Mouse (Mus musculus): ENCODE measurements around the gene Helz. TPM values are rescaled to one million over a fixed set of nuclear protein-coding genes. Genes with fewer than 3 reads are reported as not detected.

Helz gene
- polyA plus RNA-seq, 1 experiment from 2014 or later, result 19.5 TPM

DNA sequence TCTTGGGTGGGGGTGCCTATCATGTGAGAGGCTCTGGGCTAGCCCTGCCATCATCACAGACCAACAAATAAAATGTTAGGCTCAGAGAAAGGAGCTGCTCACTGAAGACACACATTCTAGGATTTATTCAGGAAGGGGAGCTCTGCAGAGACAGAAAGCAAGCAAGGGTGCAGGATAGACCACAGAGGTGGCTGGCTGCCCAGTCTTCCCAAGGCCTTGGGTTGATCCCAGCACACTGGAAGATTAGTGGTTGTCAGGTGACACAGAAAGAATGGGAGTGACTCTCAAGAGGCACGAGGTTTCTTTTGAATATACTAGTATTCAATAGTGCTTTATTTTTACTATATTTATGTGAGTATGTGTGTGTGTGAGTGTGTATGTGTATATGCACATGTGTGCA is 26.6 kb upstream of the Helz start:
- WGBS, result 70% methylated on average over 1 of the region's 1 CpGs
- Histone ChIP-seq H3K36me3 (no peaks in the 10 kb centered on the region), H3K4me2 (replicated peaks) (no peak overlapping the region), H3K4me3 (replicated peaks) (no peak overlapping the region), H3K27ac (replicated peaks) (no peak overlapping the region), H3K9ac (no peak overlapping the region), H3K9me3 (replicated peaks) (no peaks in the 10 kb centered on the region), H3K4me1 (no peaks in the 10 kb centered on the region), H3K27me3 (no peaks in the 10 kb centered on the region)
- ATAC-seq (ENCODE audit: insufficient number of reproducible peaks, low FRiP score, low TSS enrichment, low read depth), result no peak

- Histone ChIP-seq H3K4me2 (replicated peaks) (no peak overlapping the region), H3K27me3 (no peaks in the 10 kb centered on the region), H3K36me3 (no peaks in the 10 kb centered on the region), H3K9me3 (replicated peaks) (no peaks in the 10 kb centered on the region), H3K9ac (no peak overlapping the region), H3K4me1 (no peaks in the 10 kb centered on the region), H3K4me3 (replicated peaks) (no peak overlapping the region), H3K27ac (replicated peaks) (no peak overlapping the region)
- WGBS, result 74% methylated on average over 1 of the region's 1 CpGs
- no peak for ATAC-seq (ENCODE audit: insufficient number of reproducible peaks, low FRiP score, low TSS enrichment, low read depth)
Measured at GRCm38 (mm10) chr11:107524966-107525365, 22.8 kb upstream of the Helz start.

DNA sequence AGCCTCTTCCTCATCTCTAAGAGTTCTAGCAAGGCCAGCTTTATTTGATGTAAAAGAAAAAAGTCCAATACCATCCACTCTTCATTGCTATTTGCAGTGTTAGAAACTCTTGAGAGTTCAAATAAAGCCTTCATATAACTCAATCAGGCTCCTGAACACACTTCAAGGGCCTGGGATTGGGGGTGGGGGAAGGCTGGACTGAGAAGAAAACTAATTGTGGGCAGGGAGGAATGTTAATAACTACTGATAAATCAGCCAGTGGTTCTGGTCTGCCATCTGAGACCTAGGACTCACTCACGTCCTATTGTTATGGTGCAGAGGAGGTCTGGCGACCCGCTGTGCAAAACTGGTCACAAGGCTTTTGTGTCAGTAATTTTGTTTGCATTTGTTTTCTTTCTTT is 20.1 kb upstream of the Helz start:
- Histone ChIP-seq H3K27ac (replicated peaks) (no peak overlapping the region), H3K9ac (no peak overlapping the region), H3K4me2 (replicated peaks) (no peak overlapping the region), H3K4me1 (no peaks in the 10 kb centered on the region), H3K9me3 (replicated peaks) (no peaks in the 10 kb centered on the region), H3K4me3 (replicated peaks) (no peak overlapping the region), H3K27me3 (no peaks in the 10 kb centered on the region), H3K36me3 (no peaks in the 10 kb centered on the region)
- no peak for ATAC-seq (ENCODE audit: insufficient number of reproducible peaks, low FRiP score, low TSS enrichment, low read depth)
- 55% methylated on average over 3 of the region's 3 CpGs for WGBS

DNA sequence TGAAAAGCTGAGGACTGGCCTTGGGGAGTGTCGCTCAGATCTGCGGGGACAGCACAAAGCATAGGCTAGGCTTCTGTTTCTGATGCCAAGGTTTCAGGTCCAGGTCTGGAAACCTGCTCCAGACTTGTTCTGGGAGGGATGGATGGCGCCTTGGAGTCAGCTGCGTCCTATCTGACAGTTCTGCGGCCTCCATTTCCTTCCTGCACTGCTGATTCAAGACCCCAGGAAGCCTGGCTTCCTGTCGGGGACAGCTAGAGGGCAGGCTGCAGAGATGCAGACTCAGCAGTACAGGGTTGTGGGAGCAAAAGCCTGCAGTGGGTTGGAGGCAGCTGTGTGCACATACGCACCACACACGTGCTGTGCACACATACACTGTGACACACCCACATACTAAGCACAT is 18.4 kb upstream of the Helz start:
- Histone ChIP-seq H3K9ac (no peak overlapping the region), H3K27me3 (no peaks in the 10 kb centered on the region), H3K4me1 (no peaks in the 10 kb centered on the region), H3K4me2 (replicated peaks) (no peak overlapping the region), H3K4me3 (replicated peaks) (no peak overlapping the region), H3K9me3 (replicated peaks) (no peaks in the 10 kb centered on the region), H3K27ac (replicated peaks) (peak overlapping the region; percentile 1; the same call in 1 of the 2 replicates), H3K36me3 (no peaks in the 10 kb centered on the region)
- no peak for ATAC-seq (ENCODE audit: insufficient number of reproducible peaks, low FRiP score, low TSS enrichment, low read depth)
- 33% methylated on average over 8 of the region's 8 CpGs for WGBS

- H3K4me1 ChIP-seq, result no peaks in the 10 kb centered on the region
- WGBS, result 73% methylated on average over 4 of the region's 4 CpGs
- no peak overlapping the region for H3K4me3 ChIP-seq (replicated peaks)
- H3K36me3 ChIP-seq, result no peaks in the 10 kb centered on the region
- no peak for ATAC-seq (ENCODE audit: insufficient number of reproducible peaks, low FRiP score, low TSS enrichment, low read depth)
- no peaks in the 10 kb centered on the region for H3K27me3 ChIP-seq
- no peak overlapping the region for H3K4me2 ChIP-seq (replicated peaks)
- H3K27ac ChIP-seq (replicated peaks), result no peak overlapping the region
- no peak overlapping the region for H3K9ac ChIP-seq
- H3K9me3 ChIP-seq (replicated peaks), result no peaks in the 10 kb centered on the region
Measured at GRCm38 (mm10) chr11:107531445-107531844, 16.3 kb upstream of the Helz start.

DNA sequence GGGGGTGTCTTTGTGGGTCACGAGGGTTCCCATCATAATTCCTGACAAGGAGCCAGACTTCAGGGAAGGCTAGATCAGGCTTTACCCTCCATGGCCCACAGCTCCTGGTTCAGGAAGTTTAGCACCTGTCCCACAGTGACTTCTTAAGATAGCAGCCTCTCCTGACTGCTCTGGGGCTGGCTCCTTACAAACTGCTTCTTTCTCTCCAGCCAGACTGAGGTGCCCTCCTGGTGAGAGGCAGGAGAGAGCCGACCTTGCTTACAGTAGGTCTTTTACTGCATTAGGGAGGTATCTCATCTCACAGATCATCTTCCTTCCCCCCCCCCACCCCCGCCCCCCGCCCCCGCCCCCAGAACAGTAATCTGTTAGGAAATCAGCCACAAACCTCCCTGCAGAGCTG is 15.5 kb upstream of the Helz start:
- 29% methylated on average over 5 of the region's 5 CpGs for WGBS

DNA sequence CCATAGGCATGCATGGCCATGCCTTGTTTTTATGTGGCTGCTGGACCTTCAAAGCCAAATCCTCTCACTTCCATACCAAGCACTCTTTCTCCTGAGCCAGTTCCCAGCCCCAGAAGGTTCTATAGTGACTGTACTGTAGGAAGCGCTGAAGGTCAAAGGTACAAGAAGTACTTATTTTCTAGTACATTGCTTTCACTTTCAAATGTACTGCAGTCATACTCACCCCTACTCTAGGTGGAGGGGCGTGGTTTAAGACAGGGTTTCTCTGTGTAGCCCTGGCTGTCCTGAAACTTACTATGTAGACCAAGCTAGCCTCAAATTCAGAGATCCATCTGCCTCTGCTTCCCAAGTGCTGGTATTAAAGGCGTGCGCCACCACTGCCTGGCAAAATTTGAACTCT is 8.7 kb upstream of the Helz start:
- Histone ChIP-seq H3K4me3 (replicated peaks) (no peak overlapping the region), H3K27ac (replicated peaks) (no peak overlapping the region), H3K27me3 (no peaks in the 10 kb centered on the region), H3K4me2 (replicated peaks) (no peak overlapping the region), H3K9me3 (replicated peaks) (no peaks in the 10 kb centered on the region), H3K4me1 (no peaks in the 10 kb centered on the region), H3K36me3 (no peaks in the 10 kb centered on the region), H3K9ac (no peak overlapping the region)
- 89% methylated on average over 4 of the region's 4 CpGs for WGBS
- ATAC-seq (ENCODE audit: insufficient number of reproducible peaks, low FRiP score, low TSS enrichment, low read depth), result no peak

More for the DNA sequence above, 15.5 kb upstream of the Helz start:
- ATAC-seq (ENCODE audit: insufficient number of reproducible peaks, low FRiP score, low TSS enrichment, low read depth), result no peak
- Histone ChIP-seq H3K36me3 (no peaks in the 10 kb centered on the region), H3K4me3 (replicated peaks) (no peak overlapping the region), H3K9ac (no peak overlapping the region), H3K27me3 (no peaks in the 10 kb centered on the region), H3K4me1 (no peaks in the 10 kb centered on the region), H3K9me3 (replicated peaks) (no peaks in the 10 kb centered on the region), H3K4me2 (replicated peaks) (no peak overlapping the region), H3K27ac (replicated peaks) (no peak overlapping the region)

DNA sequence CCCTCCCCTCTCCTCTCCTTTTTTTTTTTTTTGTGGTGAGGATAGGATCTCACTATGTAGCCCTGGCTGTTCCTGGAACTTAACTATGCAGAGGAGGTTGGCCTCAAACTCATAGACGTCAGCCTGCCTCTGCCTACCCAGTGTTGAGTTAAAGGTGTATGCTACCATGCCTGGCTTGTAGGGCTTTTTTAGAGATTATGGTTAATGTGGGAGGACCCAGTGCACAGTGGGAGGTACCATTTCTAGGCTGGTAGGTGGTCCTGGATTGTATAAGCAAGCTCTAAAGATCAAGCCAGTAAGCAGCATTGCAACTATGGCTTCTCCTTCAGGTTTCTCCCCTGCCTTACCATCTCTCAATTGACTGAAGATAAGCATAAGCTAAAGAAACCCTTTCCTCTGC is 7.4 kb upstream of the Helz start:
- WGBS, result 45% methylated on average over 1 of the region's 1 CpGs
- Histone ChIP-seq H3K9ac (no peak overlapping the region), H3K27me3 (no peaks in the 10 kb centered on the region), H3K4me3 (replicated peaks) (no peak overlapping the region), H3K4me2 (replicated peaks) (no peak overlapping the region), H3K4me1 (no peaks in the 10 kb centered on the region), H3K27ac (replicated peaks) (no peak overlapping the region), H3K9me3 (replicated peaks) (no peaks in the 10 kb centered on the region), H3K36me3 (no peaks in the 10 kb centered on the region)
- no peak for ATAC-seq (ENCODE audit: insufficient number of reproducible peaks, low FRiP score, low TSS enrichment, low read depth)

- Histone ChIP-seq H3K9ac (no peak overlapping the region), H3K27ac (replicated peaks) (no peak overlapping the region)
- WGBS, result 24% methylated on average over 13 of the region's 13 CpGs
Measured at GRCm38 (mm10) chr11:107545747-107546476, 1.8 kb upstream of the Helz start.

GRCm38 (mm10) chr11:107546667-107547301 is 946 bp upstream of the Helz start:
- no peaks in the 10 kb centered on the region for H3K9me3 ChIP-seq (replicated peaks)
- peaks cover 14% of the 10 kb centered on the region; the same call in 1 of the 2 replicates for H3K4me1 ChIP-seq
- H3K4me3 ChIP-seq (replicated peaks), result peak overlapping the region; percentile 90
- no peaks in the 10 kb centered on the region for H3K27me3 ChIP-seq
- ATAC-seq (ENCODE audit: insufficient number of reproducible peaks, low FRiP score, low TSS enrichment, low read depth), result 0 out of 2 replicates have a peak, but pooled peaks have one; percentile 29
- peak overlapping the region; percentile 82 for H3K27ac ChIP-seq (replicated peaks)
- peaks cover 22% of the 10 kb centered on the region for H3K36me3 ChIP-seq
- H3K9ac ChIP-seq, result peak overlapping the region; percentile 44
- WGBS, result 1% methylated on average over 37 of the region's 37 CpGs
- peak overlapping the region; percentile 100 for H3K4me2 ChIP-seq (replicated peaks)

More at GRCm38 (mm10) chr11:107545747-107546476, 1.8 kb upstream of the Helz start:
- no peak for ATAC-seq (ENCODE audit: insufficient number of reproducible peaks, low FRiP score, low TSS enrichment, low read depth)
- peak overlapping the region; percentile 100 for H3K4me2 ChIP-seq (replicated peaks)
- H3K4me3 ChIP-seq (replicated peaks), result peak overlapping the region; percentile 90
- H3K9me3 ChIP-seq (replicated peaks), result no peaks in the 10 kb centered on the region
- peaks cover 14% of the 10 kb centered on the region; the same call in 1 of the 2 replicates for H3K4me1 ChIP-seq
- peaks cover 14% of the 10 kb centered on the region; the same call in 1 of the 2 replicates for H3K36me3 ChIP-seq
- no peaks in the 10 kb centered on the region for H3K27me3 ChIP-seq

GRCm38 (mm10) chr11:107548204-107548975 is 660 bp downstream of the Helz start:
- H3K9me3 ChIP-seq (replicated peaks), result no peaks in the 10 kb centered on the region
- H3K4me2 ChIP-seq (replicated peaks), result peak overlapping the region; percentile 100
- no peaks in the 10 kb centered on the region for H3K27me3 ChIP-seq
- 0 out of 2 replicates have a peak, but pooled peaks have one; percentile 13 for ATAC-seq (ENCODE audit: insufficient number of reproducible peaks, low FRiP score, low TSS enrichment, low read depth)
- peak overlapping the region; percentile 90 for H3K4me3 ChIP-seq (replicated peaks)
- peaks cover 14% of the 10 kb centered on the region; the same call in 1 of the 2 replicates for H3K4me1 ChIP-seq
- peaks cover 32% of the 10 kb centered on the region for H3K36me3 ChIP-seq
- H3K9ac ChIP-seq, result peak overlapping the region; percentile 90
- 6% methylated on average over 32 of the region's 39 CpGs for WGBS
- H3K27ac ChIP-seq (replicated peaks), result peak overlapping the region; percentile 82
